Mouse (Mus musculus): ENCODE measurements around the gene Knl1. TPM values are rescaled to one million over a fixed set of nuclear protein-coding genes. Genes with fewer than 3 reads are reported as not detected.

The Knl1 gene
- polyA plus RNA-seq, 1 experiment from 2014 or later: 70.3 TPM

- ATAC-seq (ENCODE audit: borderline replicate concordance, extremely low read depth, low FRiP score, low TSS enrichment): no peak
- Histone ChIP-seq H3K9ac (no peak overlapping the region), H3K4me2 (no peak overlapping the region), H3K4me1 (no peaks in the 10 kb centered on the region), H3K9me3 (no peaks in the 10 kb centered on the region), H3K27me3 (no peaks in the 10 kb centered on the region), H3K27ac (no peak overlapping the region), H3K36me3 (peaks cover 89% of the 10 kb centered on the region), H3K4me3 (no peak overlapping the region)
- 83% methylated on average over 6 of the region's 6 CpGs for WGBS
Measured at GRCm38 (mm10) chr2:119146435-119146834, 99.5 kb downstream of the Knl1 start.

GRCm38 (mm10) chr2:119147160-119147678 is 100.3 kb downstream of the Knl1 start:
- 83% methylated on average over 22 of the region's 22 CpGs for WGBS
- Histone ChIP-seq H3K27me3 (no peaks in the 10 kb centered on the region), H3K36me3 (peaks cover 88% of the 10 kb centered on the region), H3K9me3 (no peaks in the 10 kb centered on the region), H3K4me2 (no peak overlapping the region), H3K27ac (no peak overlapping the region), H3K9ac (no peak overlapping the region), H3K4me1 (no peaks in the 10 kb centered on the region), H3K4me3 (no peak overlapping the region)
- ATAC-seq (ENCODE audit: borderline replicate concordance, extremely low read depth, low FRiP score, low TSS enrichment): no peak

- ATAC-seq (ENCODE audit: borderline replicate concordance, extremely low read depth, low FRiP score, low TSS enrichment): no peak
- Histone ChIP-seq H3K9ac (no peak overlapping the region), H3K27me3 (no peaks in the 10 kb centered on the region), H3K4me3 (no peak overlapping the region), H3K4me1 (no peaks in the 10 kb centered on the region), H3K9me3 (no peaks in the 10 kb centered on the region), H3K4me2 (no peak overlapping the region), H3K36me3 (peaks cover 87% of the 10 kb centered on the region), H3K27ac (no peak overlapping the region)
- 93% methylated on average over 8 of the region's 8 CpGs for WGBS
Measured at GRCm38 (mm10) chr2:119147775-119148174, 100.9 kb downstream of the Knl1 start.

DNA sequence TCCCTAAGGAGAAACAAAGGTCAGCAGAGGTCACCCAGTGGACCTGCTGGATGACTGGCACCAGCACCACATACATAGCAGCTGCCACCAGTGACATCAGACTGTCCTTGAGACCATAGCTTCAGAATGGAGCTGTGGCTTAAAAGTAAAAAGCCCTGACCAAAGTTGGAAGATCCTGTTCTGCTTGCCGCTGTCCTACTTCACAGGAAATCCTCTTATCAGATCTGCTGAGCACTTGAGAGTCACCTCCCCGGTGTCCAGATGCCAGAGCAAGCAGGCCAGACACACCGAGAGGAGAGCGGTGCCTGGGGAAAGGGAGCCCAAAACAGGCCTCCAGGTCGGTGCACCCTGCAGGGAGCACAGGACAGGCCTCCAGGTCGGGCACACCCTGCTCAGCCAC is 105.3 kb downstream of the Knl1 start:
- Histone ChIP-seq H3K36me3 (peaks cover 65% of the 10 kb centered on the region), H3K4me2 (no peak overlapping the region), H3K4me3 (no peak overlapping the region), H3K9me3 (no peaks in the 10 kb centered on the region), H3K9ac (no peak overlapping the region), H3K27me3 (no peaks in the 10 kb centered on the region), H3K27ac (no peak overlapping the region), H3K4me1 (peaks cover 9% of the 10 kb centered on the region)
- ATAC-seq (ENCODE audit: borderline replicate concordance, extremely low read depth, low FRiP score, low TSS enrichment): no peak
- 74% methylated on average over 6 of the region's 6 CpGs for WGBS

- Histone ChIP-seq H3K9me3 (no peaks in the 10 kb centered on the region), H3K27me3 (no peaks in the 10 kb centered on the region), H3K9ac (no peak overlapping the region), H3K36me3 (peaks cover 43% of the 10 kb centered on the region), H3K4me2 (no peak overlapping the region), H3K4me1 (peaks cover 9% of the 10 kb centered on the region), H3K4me3 (no peak overlapping the region), H3K27ac (no peak overlapping the region)
- no peak for ATAC-seq (ENCODE audit: borderline replicate concordance, extremely low read depth, low FRiP score, low TSS enrichment)
- WGBS: 69% methylated on average over 2 of the region's 2 CpGs
Measured at GRCm38 (mm10) chr2:119154683-119155082, 107.8 kb downstream of the Knl1 start.

Other genes with a start within 250 kb of the Knl1 start
- gene Knstrn, start 233.1 kb upstream of the Knl1 start, polyA plus RNA-seq (2015; fragmentation: Nextera tagmentation; extraction: Ambion mirVana): 134 TPM in 2 replicates
- gene Ivd, start 185.2 kb upstream of the Knl1 start, polyA plus RNA-seq (2015; fragmentation: Nextera tagmentation; extraction: Ambion mirVana): 76.1 and 86.2 TPM in 2 replicates
- gene Bahd1, start 146.7 kb upstream of the Knl1 start, polyA plus RNA-seq (2015; fragmentation: Nextera tagmentation; extraction: Ambion mirVana): 3.6 and 4.3 TPM in 2 replicates
- gene Chst14, start 120.6 kb upstream of the Knl1 start, polyA plus RNA-seq (2015; fragmentation: Nextera tagmentation; extraction: Ambion mirVana): 31.7 and 35.2 TPM in 2 replicates
- 22.7 and 24.3 TPM in 2 replicates for gene Ccdc32, start 17.7 kb upstream of the Knl1 start, polyA plus RNA-seq (2015; fragmentation: Nextera tagmentation; extraction: Ambion mirVana)
- 3.3 and 4.1 TPM in 2 replicates for gene Rpusd2, start 12.3 kb upstream of the Knl1 start, polyA plus RNA-seq (2015; fragmentation: Nextera tagmentation; extraction: Ambion mirVana)
- 57.4 and 61.5 TPM in 2 replicates for gene Rad51, start 65.7 kb downstream of the Knl1 start, polyA plus RNA-seq (2015; fragmentation: Nextera tagmentation; extraction: Ambion mirVana)
- gene Rmdn3, start 109.9 kb downstream of the Knl1 start, polyA plus RNA-seq (2015; fragmentation: Nextera tagmentation; extraction: Ambion mirVana): 36.9 and 37.9 TPM in 2 replicates
- 22.1 and 28.6 TPM in 2 replicates for gene Gchfr, start 120.7 kb downstream of the Knl1 start, polyA plus RNA-seq (2015; fragmentation: Nextera tagmentation; extraction: Ambion mirVana)
- 0.45 and 0.48 TPM in 2 replicates for gene Gm14137, start 127.4 kb downstream of the Knl1 start, polyA plus RNA-seq (2015; fragmentation: Nextera tagmentation; extraction: Ambion mirVana)
- gene Zfyve19, start 161.5 kb downstream of the Knl1 start, polyA plus RNA-seq (2015; fragmentation: Nextera tagmentation; extraction: Ambion mirVana): 42.6 and 53.4 TPM in 2 replicates
- 18.8 and 19.5 TPM in 2 replicates for gene Dnajc17, start 161.7 kb downstream of the Knl1 start, polyA plus RNA-seq (2015; fragmentation: Nextera tagmentation; extraction: Ambion mirVana)
- gene Ppp1r14d, start 182.8 kb downstream of the Knl1 start, polyA plus RNA-seq (2015; fragmentation: Nextera tagmentation; extraction: Ambion mirVana): 0.49 and 0.79 TPM in 2 replicates
- 30.6 and 31.9 TPM in 2 replicates for gene Spint1, start 190.2 kb downstream of the Knl1 start, polyA plus RNA-seq (2015; fragmentation: Nextera tagmentation; extraction: Ambion mirVana)
- 1.3 and 1.6 TPM in 2 replicates for gene Rhov, start 224.2 kb downstream of the Knl1 start, polyA plus RNA-seq (2015; fragmentation: Nextera tagmentation; extraction: Ambion mirVana)
- gene Vps18, start 241.6 kb downstream of the Knl1 start, polyA plus RNA-seq (2015; fragmentation: Nextera tagmentation; extraction: Ambion mirVana): 18.3 and 19.1 TPM in 2 replicates